Mouse (Mus musculus): Measurements from ENCODE around the gene Zfp324. TPM values are rescaled to one million over a fixed set of nuclear protein-coding genes. Genes with fewer than 3 reads are reported as not detected.

Gene Zfp324
- total RNA-seq (2023), result 1 to 10 TPM; 3.8 to 4.0 TPM

GRCm38 (mm10) chr7:12965678-12966091 lies at the start of gene Zfp324:
Zfp324 (plus strand) TSS chr7:12965838.

GRCm38 (mm10) chr7:12921705-12922465 lies 43.8 kb upstream of the Zfp324 start, which contains the start of gene Rps5:
Rps5 (plus strand) TSS chr7:12922290.

GRCm38 (mm10) chr7:12927191-12927680 lies 38.4 kb upstream of the Zfp324 start, which contains the start of gene Rnf225:
Rnf225 (plus strand) TSS chr7:12927416.

GRCm38 (mm10) chr7:12977682-12978389 lies 12.2 kb downstream of the Zfp324 start, which contains the start of gene Zfp446:
Zfp446 (plus strand) TSS chr7:12977848.

GRCm38 (mm10) chr7:12998053-12998452 lies 32.4 kb downstream of the Zfp324 start, which contains the start of gene Slc27a5:
Slc27a5 (minus strand) TSS chr7:12998192.

GRCm38 (mm10) chr7:12998851-12999250 lies 33.2 kb downstream of the Zfp324 start, which contains the start of gene Trim28:
Trim28 (plus strand) TSS chr7:12999114.

GRCm38 (mm10) chr7:13010005-13010908 lies 44.6 kb downstream of the Zfp324 start, which contains the start of gene Zbtb45:
Zbtb45 (minus strand) TSS chr7:13010034.

Other genes with a start within 250 kb of the Zfp324 start
- not detected for gene Vmn2r56, start 230.8 kb upstream of the Zfp324 start, total RNA-seq (2023)
- gene Zscan18, start 162.2 kb upstream of the Zfp324 start, total RNA-seq (2023), result 1 to 10 TPM; 9.2 to 9.4 TPM
- 10 to 100 TPM; 13.3 to 18.0 TPM for gene Zfp329, start 147.0 kb upstream of the Zfp324 start, total RNA-seq (2023)
- gene Zfp110, start 131.1 kb upstream of the Zfp324 start, total RNA-seq (2023), result 100 to 1,000 TPM in 1 of 2 experiments, 10 to 100 TPM in 1; 96.7 to 111 TPM
- gene Zfp128, start 84.7 kb upstream of the Zfp324 start, total RNA-seq (2023), result 1 to 10 TPM; 1.7 TPM
- gene Zscan22, start 68.0 kb upstream of the Zfp324 start, total RNA-seq (2023), result 10 to 100 TPM; 11.9 to 13.9 TPM
- gene Rps5, start 43.5 kb upstream of the Zfp324 start, total RNA-seq (2023), result 1,000 to 10,000 TPM; 2,987 to 3,057 TPM
- gene Rnf225, start 38.4 kb upstream of the Zfp324 start, total RNA-seq (2023), result 1 to 10 TPM; 1.3 to 2.1 TPM
- 1 to 10 TPM; 8.4 to 10.0 TPM for gene Zfp446, start 12.0 kb downstream of the Zfp324 start, total RNA-seq (2023)
- 1 to 10 TPM in 1 of 2 experiments, not detected in 1; 1.9 TPM for gene Slc27a5, start 32.4 kb downstream of the Zfp324 start, total RNA-seq (2023)
- gene Trim28, start 33.3 kb downstream of the Zfp324 start, total RNA-seq (2023), result 100 to 1,000 TPM; 399 to 401 TPM
- gene Zbtb45, start 44.2 kb downstream of the Zfp324 start, total RNA-seq (2023), result 10 to 100 TPM; 22.0 to 22.4 TPM
- gene Chmp2a, start 69.0 kb downstream of the Zfp324 start, total RNA-seq (2023), result 100 to 1,000 TPM; 118 to 133 TPM
- gene Ube2m, start 72.4 kb downstream of the Zfp324 start, total RNA-seq (2023), result 100 to 1,000 TPM in 1 of 2 experiments, 10 to 100 TPM in 1; 84.0 to 106 TPM
- under 1 TPM; 0.36 to 0.52 TPM for gene Mzf1, start 88.9 kb downstream of the Zfp324 start, total RNA-seq (2023)
- not detected for gene Vmn1r85, start 129.3 kb downstream of the Zfp324 start, total RNA-seq (2023)
- gene Vmn1r86, start 154.1 kb downstream of the Zfp324 start, total RNA-seq (2023), result not detected
- not detected for gene Vmn1r87, start 174.3 kb downstream of the Zfp324 start, total RNA-seq (2023)
- gene Vmn1r88, start 193.7 kb downstream of the Zfp324 start, total RNA-seq (2023), result under 1 TPM; 0.26 to 0.30 TPM
- not detected for gene Vmn1r89, start 247.2 kb downstream of the Zfp324 start, total RNA-seq (2023)